Mouse (Mus musculus) left cerebral cortex, postnatal 4 days (tissue): Measurements from ENCODE around the gene Trcg1. TPM values are rescaled to one million over a fixed set of nuclear protein-coding genes. Genes with fewer than 3 reads are reported as not detected.

ENCODE experiments used
- DNase-seq: peaks from one replicate; pipeline ENCODE4 v3.0.0-alpha.2; 2022
- intact Hi-C: fragments of 180-260 bp; cut with DNase I; formaldehyde crosslinking; loops from one replicate; pipeline ENCODE4 v1.15.1; 2025
- total RNA-seq, 2 experiments: library from RNA; stranded (reverse); gene quantifications; 2 replicates each; pipeline ENCODE4 v1.2.3; 2021

Gene Trcg1
- total RNA-seq, 2 experiments from 2014 or later = not detected

DNA sequence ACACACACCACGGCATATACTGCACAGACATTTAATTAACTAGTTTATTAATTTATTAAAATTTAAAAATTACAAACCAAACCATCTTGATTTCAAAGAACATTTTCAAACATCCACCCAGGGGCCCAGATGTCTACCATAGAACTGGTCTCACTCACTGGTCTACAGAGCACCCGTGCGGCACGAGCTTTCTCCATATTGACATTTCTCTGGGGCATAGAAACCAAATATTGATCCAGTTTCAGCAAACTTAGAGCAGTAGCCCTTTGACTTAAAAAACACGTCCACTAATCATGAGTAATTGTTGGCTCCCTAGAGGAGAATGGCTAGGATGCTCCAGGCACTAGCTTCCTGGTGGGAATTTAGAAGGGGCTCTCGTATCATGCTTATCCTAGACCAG is 50.8 kb downstream of the Trcg1 start:
- intact Hi-C loops = no loop called here
- no peak for DNase-seq

DNA sequence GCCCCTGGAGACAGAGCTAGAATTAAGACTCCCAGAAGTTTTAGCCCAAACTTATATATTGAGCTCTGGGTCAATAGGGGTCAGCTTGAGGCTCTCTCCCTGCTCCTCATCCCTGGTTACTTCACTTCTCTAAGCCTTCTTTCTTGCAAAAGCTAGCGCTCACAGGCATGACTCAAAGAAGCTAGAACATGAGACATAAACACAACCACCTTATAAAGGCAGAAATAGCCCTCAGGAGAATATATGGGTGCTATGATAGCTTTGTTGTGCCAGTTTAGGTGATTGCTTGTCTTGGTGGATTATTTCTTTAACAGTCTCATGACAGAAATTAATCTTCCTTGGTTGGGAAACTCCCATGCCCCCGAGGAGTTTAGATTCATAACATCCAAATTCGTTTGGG is 58.5 kb downstream of the Trcg1 start:
- no peak for DNase-seq
- intact Hi-C loops = no loop called here

DNA sequence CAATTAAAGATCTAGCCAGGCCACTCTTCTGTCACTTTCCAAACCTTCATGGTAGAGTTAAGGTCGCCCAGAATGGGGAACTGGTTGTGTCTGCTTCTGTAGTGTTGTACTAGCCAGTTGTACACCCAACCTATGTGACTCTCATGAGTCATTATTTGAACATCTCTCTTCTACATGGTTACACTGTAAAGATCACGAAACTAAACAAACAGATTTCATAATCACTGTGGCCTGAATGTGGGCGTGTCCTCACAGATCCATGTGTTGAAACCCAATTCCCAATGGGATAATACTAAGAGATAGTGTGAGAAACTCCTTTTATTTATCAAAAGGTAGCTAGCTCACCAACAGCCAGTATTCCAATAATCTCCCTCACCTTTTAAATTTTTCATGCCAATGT is 59.3 kb downstream of the Trcg1 start:
- intact Hi-C loops = no loop called here
- DNase-seq = no peak

DNA sequence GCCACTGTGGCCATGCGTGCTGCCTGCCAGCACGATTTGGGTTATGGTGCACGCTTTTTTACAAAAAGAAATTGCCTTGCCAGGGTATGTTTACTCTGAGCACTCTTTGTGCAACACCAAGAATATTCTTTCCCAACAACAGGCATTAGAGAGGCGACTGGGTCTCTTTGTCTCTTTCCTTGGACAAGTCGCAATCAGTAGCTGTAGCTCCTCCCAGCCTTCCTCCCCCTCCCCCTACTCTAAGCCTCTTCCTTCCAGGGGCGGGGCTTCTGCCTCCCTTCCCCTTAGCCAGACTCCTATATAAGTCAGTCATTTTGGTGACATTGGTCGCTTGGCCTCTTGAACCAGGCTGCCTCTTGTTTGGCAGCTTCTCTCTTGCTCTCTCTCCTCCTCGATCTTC is 59.9 kb downstream of the Trcg1 start:
- intact Hi-C loops = no loop called here
- no peak for DNase-seq

DNA sequence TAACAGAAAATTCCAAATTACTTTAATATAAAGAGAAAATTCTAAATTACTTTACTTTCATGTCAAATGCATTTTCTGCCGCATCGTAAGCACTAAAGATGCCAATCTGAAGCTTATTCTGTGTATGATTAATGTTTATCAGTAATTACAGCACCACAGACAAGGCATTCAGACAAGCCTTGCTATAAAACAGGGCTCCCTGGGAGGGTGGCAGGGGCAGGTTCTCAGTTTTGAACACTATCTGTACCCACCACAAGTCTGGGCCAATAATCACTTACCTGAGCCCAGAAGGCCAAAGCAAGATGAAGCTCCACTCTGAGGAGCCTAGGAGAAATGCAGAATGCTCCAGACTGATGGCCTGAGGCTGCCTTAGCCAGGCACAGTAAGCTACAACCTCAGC is 61.6 kb downstream of the Trcg1 start:
- intact Hi-C loops = no loop called here

More for the DNA sequence above, 61.6 kb downstream of the Trcg1 start:
- no peak for DNase-seq

Other genes starting within 250 kb of the Trcg1 start
- 10 to 100 TPM; 39.2 to 41.3 TPM for gene Ptpn9, start 241.6 kb upstream of the Trcg1 start, total RNA-seq
- gene Sin3a, start 164.5 kb upstream of the Trcg1 start, total RNA-seq = 10 to 100 TPM; 42.4 to 45.8 TPM
- 100 to 1,000 TPM; 190 to 207 TPM for gene Man2c1, start 105.9 kb upstream of the Trcg1 start, total RNA-seq
- gene Neil1, start 88.3 kb upstream of the Trcg1 start, total RNA-seq = 1 to 10 TPM; 7.6 to 8.8 TPM
- gene Commd4, start 78.2 kb upstream of the Trcg1 start, total RNA-seq = 100 to 1,000 TPM in 1 of 2 experiments, 10 to 100 TPM in 1; 99.8 to 101 TPM
- 10 to 100 TPM; 10.3 to 11.3 TPM for gene 1700017B05Rik, start 26.1 kb downstream of the Trcg1 start, total RNA-seq
- gene Ppcdc, start 203.6 kb downstream of the Trcg1 start, total RNA-seq = 10 to 100 TPM; 12.9 to 14.6 TPM
- 100 to 1,000 TPM; 251 to 281 TPM for gene Scamp5, start 231.5 kb downstream of the Trcg1 start, total RNA-seq